8 mouse cellular contexts compared by ENCODE assay signal in the genomic region with DNA sequence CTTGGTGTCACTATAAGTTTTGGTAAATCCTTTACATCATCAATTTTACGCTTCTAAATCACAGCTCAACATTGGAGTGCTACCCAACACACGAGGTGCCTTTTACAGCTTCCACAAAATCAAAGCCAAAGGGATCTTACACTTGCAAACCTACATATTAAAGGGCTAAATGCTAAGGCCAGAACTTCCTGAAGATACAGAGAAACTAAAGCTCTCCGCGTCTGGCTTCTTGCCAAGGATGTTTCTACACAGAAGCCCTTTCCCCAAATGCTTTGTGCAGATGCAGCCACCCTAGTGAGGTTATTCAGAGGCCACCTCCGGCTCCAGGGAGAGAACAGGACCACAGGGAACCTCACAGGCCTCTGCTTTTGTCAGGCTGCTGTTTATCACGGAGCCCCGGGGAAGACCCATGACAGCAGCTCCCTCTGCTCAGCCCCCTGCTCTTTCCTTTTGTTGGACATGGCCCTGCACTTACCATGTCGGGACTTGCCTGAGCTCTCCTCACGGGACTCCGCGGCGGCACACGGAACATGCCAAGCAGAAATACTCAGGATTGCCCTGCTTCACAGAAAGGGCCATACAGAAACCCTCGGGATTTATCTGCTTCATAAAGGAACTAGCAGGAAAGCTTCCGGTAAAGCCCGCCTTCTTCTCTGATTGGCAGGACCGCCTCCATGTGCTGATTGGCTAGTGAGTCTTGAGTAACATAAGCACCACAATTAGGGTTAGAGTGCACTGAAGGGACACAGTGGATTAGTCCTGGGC. TPM values are rescaled to one million over a fixed set of nuclear protein-coding genes. Genes with fewer than 3 reads are reported as not detected.
DNase-seq lines count a peak whose midpoint lies in the region; ATAC-seq and TF ChIP-seq lines count a peak whose summit lies in the region.
"Not testable (repeated sequence)": the region's sequence is repeated elsewhere in the genome, so short reads cannot be mapped to it uniquely, and the experiment has no call there.

Gene 3300002I08Rik, minus strand, starts transcription at position 653 of the 765 bp plus-strand sequence.

- H3K27ac ChIP-seq in lung, embryonic 14.5 days (ENCODE audit: low read depth): peak within 1 kb of the TSS; percentile 76

- H3K4me2 ChIP-seq in lung, embryonic 14.5 days: peak within 1 kb of the TSS; percentile 53

- H3K4me1 ChIP-seq in lung, embryonic 14.5 days (ENCODE audit: insufficient read depth): not testable (repeated sequence)

- H3K36me3 ChIP-seq in lung, embryonic 14.5 days (ENCODE audit: insufficient read depth): not testable (repeated sequence)

- H3K9ac ChIP-seq in lung, embryonic 14.5 days: peak within 1 kb of the TSS; percentile 79

- ATAC-seq in frontal cortex, adult (ENCODE audit: low TSS enrichment): peak; percentile 100
- ATAC-seq in hematopoietic stem cell, adult 5-6 weeks (replicated peaks in 1 of 2; ENCODE audit: insufficient read depth in 1 of 2, low FRiP score in 2 of 2, low TSS enrichment in 1 of 2, low read depth in 1 of 2, poor library complexity in 2 of 2, severe bottlenecking in 2 of 2): peak; percentile 99 to 100
- peak; percentile 100 for ATAC-seq in lung, embryonic 14.5 days (ENCODE audit: insufficient read depth)
- peak; percentile 95 for ATAC-seq in neutrophil, adult 5-6 weeks (ENCODE audit: extremely low read depth, insufficient number of reproducible peaks, low FRiP score, poor library complexity, severe bottlenecking)

- H3K27me3 ChIP-seq in lung, embryonic 14.5 days (ENCODE audit: insufficient read depth, low read length): not testable (repeated sequence)

- DNase-seq in MN1 (ENCODE audit: low spot score): peak; percentile 90
- peak; percentile 87 for DNase-seq in cerebellum, adult 8-10 months
- DNase-seq in layer of hippocampus, adult 8-10 months (ENCODE audit: low spot score in 2 of 2): peak; percentile 90 to 91
- DNase-seq in lung, embryonic 14.5 days: peak; percentile 94
- peak; percentile 86 for DNase-seq in testis, postnatal 14 days (ENCODE audit: low spot score)

- not testable (repeated sequence) for H3K9me3 ChIP-seq in lung, embryonic 14.5 days (ENCODE audit: low read depth, low read length)

- TF ChIP-seq CTCF in lung, embryonic 14.5 days (IDR thresholded peaks at IDR 0.05; ENCODE audit: low read depth): not testable (repeated sequence)

- WGBS in lung, embryonic 14.5 days: 3% methylated on average over 16 of the region's 17 CpGs

- peak within 1 kb of the TSS; percentile 56 for H3K4me3 ChIP-seq in lung, embryonic 14.5 days (ENCODE audit: low read depth, low read length)

RNA-seq across cellular contexts. Expression of gene 3300002I08Rik, which starts in this region (rescaled TPM):
- total RNA-seq in hematopoietic stem cell, adult 5-6 weeks (2017): 4.4 and 8.5 TPM in 2 replicates
- total RNA-seq in layer of hippocampus, adult 8-10 months (2022): 10 to 100 TPM; 10.5 to 11.8 (median 11.0) TPM
- 7.0 and 8.6 TPM in 2 replicates for polyA plus RNA-seq in lung, embryonic 14.5 days (2014; fragmentation: Nextera tagmentation; extraction: Ambion mirVana)
- 10.7 and 15.1 TPM in 2 replicates for total RNA-seq in neutrophil, adult 5-6 weeks (2017)

Comparison
In these comparisons a context has a peak if more than half of its experiments do, and no peak if none do; other contexts are left out.
1. Peak in every context shown above with its lines: DNase-seq, ATAC-seq, H3K4me3 ChIP-seq and H3K27ac ChIP-seq.